Mouse (Mus musculus): ENCODE data around the gene Rasip1. TPM values are rescaled to one million over a fixed set of nuclear protein-coding genes. Genes with fewer than 3 reads are reported as not detected.

Rasip1 gene
- polyA plus RNA-seq, 1 experiment from 2014 or later = 3.4 TPM

GRCm38 (mm10) chr7:45619592-45619991, 7.7 kb upstream of the Rasip1 start:
- WGBS (ENCODE audit: insufficient replicate concordance) = 76% methylated on average over 5 of the region's 5 CpGs
- Histone ChIP-seq H3K27ac (ENCODE audit: low read depth) (no peak overlapping the region), H3K9me3 (ENCODE audit: low read length) (no peaks in the 10 kb centered on the region), H3K4me2 (ENCODE audit: low read depth, low read length) (no peak overlapping the region), H3K4me3 (ENCODE audit: low read depth, low read length) (no peak overlapping the region), H3K27me3 (ENCODE audit: insufficient read depth, low read length) (peaks cover 19% of the 10 kb centered on the region), H3K9ac (replicated peaks) (no peak overlapping the region), H3K36me3 (replicated peaks; ENCODE audit: insufficient read depth, low read length) (no peaks in the 10 kb centered on the region), H3K4me1 (ENCODE audit: insufficient read depth) (peaks cover 5% of the 10 kb centered on the region)
- no peak for TF ChIP-seq CTCF (IDR thresholded peaks at IDR 0.05; ENCODE audit: low read depth)
- no peak for TF ChIP-seq EP300 (IDR thresholded peaks at IDR 0.05; ENCODE audit: low read depth)
- DNase-seq (no peak), ATAC-seq (no peak)

- H3K9ac ChIP-seq (replicated peaks) = no peak within 1 kb of the TSS
- H3K4me3 ChIP-seq (ENCODE audit: low read depth, low read length) = no peak within 1 kb of the TSS
- H3K4me2 ChIP-seq (ENCODE audit: low read depth, low read length) = peak within 1 kb of the TSS; percentile 32; the same call in 1 of the 2 replicates
- H3K4me1 ChIP-seq (ENCODE audit: insufficient read depth) = peaks cover 5% of the 10 kb centered on the region
- TF ChIP-seq EP300 (IDR thresholded peaks at IDR 0.05; ENCODE audit: low read depth) (no peak), CTCF (IDR thresholded peaks at IDR 0.05; ENCODE audit: low read depth) (no peak)
- H3K27me3 ChIP-seq (ENCODE audit: insufficient read depth, low read length) = peaks cover 19% of the 10 kb centered on the region
- peak; percentile 61 for DNase-seq
- ATAC-seq = peak; percentile 29; the same call in 1 of the 2 replicates
- H3K27ac ChIP-seq (ENCODE audit: low read depth) = no peak within 1 kb of the TSS
- no peaks in the 10 kb centered on the region for H3K36me3 ChIP-seq (replicated peaks; ENCODE audit: insufficient read depth, low read length)
- no peaks in the 10 kb centered on the region for H3K9me3 ChIP-seq (ENCODE audit: low read length)
- 27% methylated on average over 9 of the region's 9 CpGs for WGBS (ENCODE audit: insufficient replicate concordance)
Observed at GRCm38 (mm10) chr7:45621443-45621842, 5.8 kb upstream of the Rasip1 start, which contains the start of gene Izumo1. TSS of gene Izumo1 (plus strand) at chr7:45621811.

GRCm38 (mm10) chr7:45623507-45623906, 3.8 kb upstream of the Rasip1 start:
- Histone ChIP-seq H3K4me1 (ENCODE audit: insufficient read depth) (peaks cover 4% of the 10 kb centered on the region), H3K27ac (ENCODE audit: low read depth) (no peak overlapping the region), H3K4me2 (ENCODE audit: low read depth, low read length) (no peak overlapping the region), H3K4me3 (ENCODE audit: low read depth, low read length) (no peak overlapping the region), H3K36me3 (replicated peaks; ENCODE audit: insufficient read depth, low read length) (no peaks in the 10 kb centered on the region), H3K27me3 (ENCODE audit: insufficient read depth, low read length) (peaks cover 16% of the 10 kb centered on the region), H3K9ac (replicated peaks) (no peak overlapping the region), H3K9me3 (ENCODE audit: low read length) (no peaks in the 10 kb centered on the region)
- TF ChIP-seq CTCF (IDR thresholded peaks at IDR 0.05; ENCODE audit: low read depth) = no peak
- TF ChIP-seq EP300 (IDR thresholded peaks at IDR 0.05; ENCODE audit: low read depth) = no peak
- ATAC-seq (no peak), DNase-seq (no peak)
- WGBS (ENCODE audit: insufficient replicate concordance) = 88% methylated on average over 11 of the region's 11 CpGs

GRCm38 (mm10) chr7:45624718-45625117, 2.6 kb upstream of the Rasip1 start:
- ATAC-seq (no peak), DNase-seq (no peak)
- 75% methylated on average over 3 of the region's 3 CpGs for WGBS (ENCODE audit: insufficient replicate concordance)
- no peak overlapping the region for H3K4me2 ChIP-seq (ENCODE audit: low read depth, low read length)
- TF ChIP-seq EP300 (IDR thresholded peaks at IDR 0.05; ENCODE audit: low read depth) = no peak
- no peak for TF ChIP-seq CTCF (IDR thresholded peaks at IDR 0.05; ENCODE audit: low read depth)
- H3K36me3 ChIP-seq (replicated peaks; ENCODE audit: insufficient read depth, low read length) = no peaks in the 10 kb centered on the region
- H3K9me3 ChIP-seq (ENCODE audit: low read length) = no peaks in the 10 kb centered on the region
- no peak overlapping the region for H3K9ac ChIP-seq (replicated peaks)
- H3K27me3 ChIP-seq (ENCODE audit: insufficient read depth, low read length) = peaks cover 18% of the 10 kb centered on the region
- H3K4me1 ChIP-seq (ENCODE audit: insufficient read depth) = peaks cover 5% of the 10 kb centered on the region
- no peak overlapping the region for H3K4me3 ChIP-seq (ENCODE audit: low read depth, low read length)
- no peak overlapping the region for H3K27ac ChIP-seq (ENCODE audit: low read depth)

GRCm38 (mm10) chr7:45625481-45625880, 1.8 kb upstream of the Rasip1 start:
- Histone ChIP-seq H3K36me3 (replicated peaks; ENCODE audit: insufficient read depth, low read length) (no peaks in the 10 kb centered on the region), H3K4me2 (ENCODE audit: low read depth, low read length) (no peak overlapping the region), H3K9me3 (ENCODE audit: low read length) (no peaks in the 10 kb centered on the region), H3K4me3 (ENCODE audit: low read depth, low read length) (no peak overlapping the region), H3K27ac (ENCODE audit: low read depth) (no peak overlapping the region), H3K27me3 (ENCODE audit: insufficient read depth, low read length) (peaks cover 20% of the 10 kb centered on the region), H3K4me1 (ENCODE audit: insufficient read depth) (peaks cover 5% of the 10 kb centered on the region), H3K9ac (replicated peaks) (no peak overlapping the region)
- WGBS (ENCODE audit: insufficient replicate concordance) = 75% methylated on average over 8 of the region's 8 CpGs
- TF ChIP-seq CTCF (IDR thresholded peaks at IDR 0.05; ENCODE audit: low read depth) = no peak
- no peak for TF ChIP-seq EP300 (IDR thresholded peaks at IDR 0.05; ENCODE audit: low read depth)
- ATAC-seq (no peak), DNase-seq (no peak)

GRCm38 (mm10) chr7:45626571-45627076, 664 bp upstream of the Rasip1 start:
- no peaks in the 10 kb centered on the region for H3K9me3 ChIP-seq (ENCODE audit: low read length)
- peaks cover 5% of the 10 kb centered on the region for H3K4me1 ChIP-seq (ENCODE audit: insufficient read depth)
- peaks cover 20% of the 10 kb centered on the region for H3K27me3 ChIP-seq (ENCODE audit: insufficient read depth, low read length)
- peak overlapping the region; percentile 62; the same call in 1 of the 2 replicates for H3K27ac ChIP-seq (ENCODE audit: low read depth)
- 81% methylated on average over 7 of the region's 7 CpGs for WGBS (ENCODE audit: insufficient replicate concordance)
- H3K4me2 ChIP-seq (ENCODE audit: low read depth, low read length) = no peak overlapping the region
- no peak for TF ChIP-seq EP300 (IDR thresholded peaks at IDR 0.05; ENCODE audit: low read depth)
- TF ChIP-seq CTCF (IDR thresholded peaks at IDR 0.05; ENCODE audit: low read depth) = no peak
- H3K36me3 ChIP-seq (replicated peaks; ENCODE audit: insufficient read depth, low read length) = no peaks in the 10 kb centered on the region
- DNase-seq = no peak
- ATAC-seq = no peak
- H3K9ac ChIP-seq (replicated peaks) = no peak overlapping the region
- no peak overlapping the region for H3K4me3 ChIP-seq (ENCODE audit: low read depth, low read length)
